Mouse (Mus musculus) cerebellum, adult 8-10 months (tissue): Measurements from ENCODE around the gene B4galt4.
"Not testable (repeated sequence)": the region's sequence is repeated elsewhere in the genome, so short reads cannot be mapped to it uniquely, and the experiment has no call there.

ENCODE experiments used
- DNase-seq: peaks from one replicate; pipeline ENCODE4 v3.0.0; 2022

B4galt4 gene

DNA sequence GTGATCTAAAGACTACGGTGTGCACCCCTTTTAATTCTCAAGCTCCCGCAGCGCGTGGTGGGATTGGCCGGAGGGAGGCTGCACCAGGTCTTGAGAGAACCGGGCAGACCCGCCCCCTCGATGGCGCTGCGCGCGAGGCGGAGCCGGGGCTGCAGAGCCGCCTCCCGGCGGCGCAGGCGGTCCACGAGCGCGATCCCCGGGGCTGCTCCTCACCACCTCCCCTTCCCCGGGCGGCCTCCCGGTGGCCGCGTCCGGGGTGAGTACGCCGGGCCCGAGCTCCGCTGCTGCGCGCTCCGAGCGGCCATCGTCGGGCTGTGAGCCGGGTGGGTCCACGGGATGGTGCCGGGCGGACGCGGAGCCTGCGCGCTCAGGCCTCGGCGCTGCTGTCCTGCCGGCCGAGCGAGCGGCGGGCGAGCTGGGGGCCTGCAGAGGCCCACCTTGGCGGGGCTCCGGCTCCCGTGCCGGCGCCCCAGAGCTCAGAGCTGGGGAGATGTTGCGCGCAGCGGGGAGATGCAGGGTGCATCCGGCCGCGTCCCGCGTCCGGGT is at the start of gene B4galt4:
Gene B4galt4, plus strand, starts transcription at position 152 of the 546 bp plus-strand sequence.
- peak; percentile 65 for DNase-seq

DNA sequence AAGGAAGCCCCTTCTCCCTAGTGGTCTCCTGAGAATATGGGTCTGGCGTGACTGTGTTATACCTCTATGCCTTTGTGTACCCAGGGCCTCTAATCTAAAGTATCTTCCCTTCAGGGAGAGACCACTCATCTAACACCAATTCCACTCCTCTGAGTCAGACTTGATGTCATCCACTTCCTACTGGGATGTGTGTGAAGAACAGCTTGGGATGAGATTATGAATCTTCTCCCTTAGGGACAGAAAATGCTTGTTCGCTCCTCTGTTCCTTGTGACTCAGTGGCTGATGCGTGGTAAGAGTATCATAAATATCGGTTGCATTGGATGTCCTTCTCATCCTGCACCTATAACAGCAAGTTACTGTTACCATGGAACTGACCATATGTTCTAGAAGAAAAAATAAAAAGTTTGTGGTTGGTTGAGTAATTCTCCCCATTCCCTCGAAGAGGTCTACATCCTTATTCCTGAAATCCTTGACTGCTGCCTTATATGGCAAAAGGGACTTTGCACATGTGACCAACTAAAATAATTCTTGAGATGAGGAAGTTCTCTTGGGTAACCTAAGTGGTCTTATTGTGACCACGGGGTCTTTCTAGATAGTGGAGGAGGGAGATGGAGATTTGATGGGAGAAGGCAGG is 47.0 kb upstream of the B4galt4 start:
- no peak for DNase-seq

DNA sequence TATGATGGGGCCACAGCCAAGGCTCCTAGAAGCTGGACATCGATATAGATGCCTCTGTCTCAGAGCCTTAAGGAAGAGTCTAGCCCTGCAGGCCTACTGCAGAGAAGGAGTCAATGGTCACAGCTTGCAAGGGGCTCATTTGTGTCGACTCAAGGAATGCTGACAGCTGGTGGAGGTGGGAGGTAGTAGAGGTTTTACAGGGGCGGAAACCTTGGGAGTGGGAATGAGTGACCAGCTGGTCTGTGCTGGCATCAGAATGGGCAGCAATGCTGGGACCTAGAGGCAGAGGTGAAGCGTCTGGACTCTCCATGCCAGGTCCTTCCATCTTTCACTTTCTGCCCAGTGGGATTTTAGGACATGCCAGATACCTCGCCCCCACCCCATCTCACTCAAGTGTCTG is 46.5 kb upstream of the B4galt4 start:
- no peak for DNase-seq

DNA sequence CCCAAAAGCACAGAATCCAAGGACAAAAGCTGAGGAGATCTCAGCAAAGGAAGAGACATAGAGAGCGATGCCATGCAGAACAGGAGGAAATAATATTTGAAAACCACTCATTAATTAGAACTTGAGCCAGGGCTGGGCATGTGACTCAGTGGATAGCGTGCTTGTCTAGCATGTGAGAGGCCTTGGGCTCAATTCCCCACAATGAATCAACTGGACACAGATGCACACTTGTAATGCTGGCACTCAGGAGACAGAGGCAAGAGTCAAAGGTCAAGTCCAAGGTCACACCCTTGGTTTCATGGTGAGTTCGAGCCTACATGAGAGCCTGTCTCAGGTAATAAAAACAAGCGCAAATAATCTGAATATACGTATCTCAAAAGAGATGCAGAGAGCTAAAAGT is 44.5 kb upstream of the B4galt4 start:
- no peak for DNase-seq

DNA sequence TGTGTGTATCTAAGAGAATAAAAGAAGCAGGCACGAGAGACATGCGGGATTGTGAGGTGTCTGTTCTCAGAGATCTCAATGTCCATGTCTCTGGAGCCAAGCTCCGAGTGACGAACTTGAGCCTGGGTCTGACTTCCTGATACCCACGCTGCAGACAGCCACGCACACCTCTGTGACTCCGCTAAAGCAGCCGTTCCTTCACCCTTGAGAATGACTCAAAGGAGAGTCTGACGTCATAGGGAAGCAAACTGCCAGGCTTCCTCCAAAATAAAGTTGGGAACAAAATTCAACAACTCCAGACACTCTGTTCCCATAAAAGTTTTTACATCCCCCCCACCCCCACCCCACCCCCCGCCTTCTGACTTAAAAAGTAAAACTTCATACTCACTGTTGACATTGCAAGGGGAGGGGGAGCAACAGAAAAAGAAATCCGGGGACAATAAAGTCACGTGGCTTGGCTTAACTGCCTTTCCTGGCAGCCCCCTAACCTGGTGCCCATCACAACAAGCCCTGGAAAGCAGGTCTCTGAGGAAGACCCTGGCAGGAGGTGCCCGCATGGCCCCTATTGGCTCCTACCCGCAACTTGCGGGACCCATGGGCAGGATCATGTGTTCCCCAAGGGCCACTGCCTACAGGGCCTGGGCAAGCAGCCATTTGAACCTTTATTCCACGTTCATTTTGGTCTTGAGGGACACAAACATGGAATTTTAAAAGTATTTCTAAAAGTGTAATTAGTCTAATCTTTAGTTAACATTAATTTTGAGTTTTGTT is 41.5 kb upstream of the B4galt4 start:
- DNase-seq, result no peak

DNA sequence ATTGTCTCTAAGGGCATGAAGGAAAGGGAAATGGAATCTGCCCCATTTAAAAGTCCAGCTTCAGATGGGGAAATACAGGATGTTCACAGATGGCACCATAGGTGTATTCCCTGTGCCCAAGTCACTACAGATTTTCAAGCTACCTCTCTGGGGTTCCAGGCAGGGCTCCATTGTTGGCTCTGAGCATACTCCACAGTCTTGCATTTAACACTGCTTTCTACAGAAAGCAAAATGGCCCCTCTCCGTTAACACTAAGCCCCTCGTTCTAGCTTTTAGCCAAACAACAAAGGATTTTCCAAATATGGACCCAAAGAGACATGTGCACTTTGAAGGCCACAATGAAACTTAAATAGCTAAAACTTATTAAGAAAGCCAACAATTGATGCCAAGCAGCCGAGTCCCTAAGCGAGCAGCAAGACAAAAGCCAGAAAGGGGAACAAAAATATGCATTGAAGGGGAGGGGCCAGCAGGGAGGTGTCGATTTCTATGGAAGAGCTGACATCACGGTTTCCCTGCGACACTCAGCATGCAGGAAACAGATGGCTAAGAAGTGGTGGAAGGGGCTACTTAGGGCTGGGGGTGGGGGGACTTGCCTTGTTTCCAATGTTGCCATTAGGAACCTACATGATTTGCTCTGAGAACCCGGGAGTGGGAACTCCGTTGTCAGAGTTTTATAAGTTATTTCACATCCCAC is 40.4 kb upstream of the B4galt4 start:
- no peak for DNase-seq

DNA sequence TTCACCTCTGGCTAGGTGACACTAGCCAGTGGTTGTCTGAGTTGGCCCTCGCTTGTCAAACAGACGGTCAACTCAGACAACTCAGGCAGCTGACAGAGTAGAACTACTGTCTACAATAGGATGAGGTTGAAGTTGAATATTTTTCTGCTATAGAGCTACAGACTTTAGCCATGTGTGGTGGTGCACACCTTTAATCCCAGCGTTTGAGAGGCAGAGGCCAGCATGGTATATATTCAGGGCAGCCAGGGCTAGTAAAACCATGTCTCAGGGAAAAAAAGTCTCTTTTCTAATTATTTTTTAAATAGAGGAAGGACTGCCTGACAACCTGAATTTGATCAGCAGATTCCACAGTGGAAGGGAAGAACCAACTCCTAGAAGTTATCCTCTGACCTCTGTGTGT is 39.7 kb upstream of the B4galt4 start:
- DNase-seq, result no peak

DNA sequence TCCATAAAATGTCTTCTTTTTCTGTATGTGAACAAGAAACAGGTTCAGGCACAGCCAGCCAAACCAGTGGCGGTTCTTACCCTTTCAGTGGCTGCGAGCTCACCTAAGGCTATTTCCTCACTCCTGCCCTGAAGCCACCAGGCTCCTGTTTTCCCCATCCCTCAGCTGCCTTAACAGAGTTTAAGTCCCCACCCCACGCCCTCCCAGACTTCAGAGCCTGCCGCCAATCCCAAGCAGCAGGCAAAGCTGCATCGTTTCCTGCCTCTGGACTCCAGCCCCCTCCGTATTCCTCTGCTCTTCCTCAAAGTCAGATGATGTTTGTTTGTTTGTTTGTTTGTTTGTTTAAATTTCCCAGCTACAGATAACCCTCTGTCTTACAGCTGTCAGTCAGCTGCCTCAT is 38.6 kb upstream of the B4galt4 start:
- DNase-seq, result no peak

DNA sequence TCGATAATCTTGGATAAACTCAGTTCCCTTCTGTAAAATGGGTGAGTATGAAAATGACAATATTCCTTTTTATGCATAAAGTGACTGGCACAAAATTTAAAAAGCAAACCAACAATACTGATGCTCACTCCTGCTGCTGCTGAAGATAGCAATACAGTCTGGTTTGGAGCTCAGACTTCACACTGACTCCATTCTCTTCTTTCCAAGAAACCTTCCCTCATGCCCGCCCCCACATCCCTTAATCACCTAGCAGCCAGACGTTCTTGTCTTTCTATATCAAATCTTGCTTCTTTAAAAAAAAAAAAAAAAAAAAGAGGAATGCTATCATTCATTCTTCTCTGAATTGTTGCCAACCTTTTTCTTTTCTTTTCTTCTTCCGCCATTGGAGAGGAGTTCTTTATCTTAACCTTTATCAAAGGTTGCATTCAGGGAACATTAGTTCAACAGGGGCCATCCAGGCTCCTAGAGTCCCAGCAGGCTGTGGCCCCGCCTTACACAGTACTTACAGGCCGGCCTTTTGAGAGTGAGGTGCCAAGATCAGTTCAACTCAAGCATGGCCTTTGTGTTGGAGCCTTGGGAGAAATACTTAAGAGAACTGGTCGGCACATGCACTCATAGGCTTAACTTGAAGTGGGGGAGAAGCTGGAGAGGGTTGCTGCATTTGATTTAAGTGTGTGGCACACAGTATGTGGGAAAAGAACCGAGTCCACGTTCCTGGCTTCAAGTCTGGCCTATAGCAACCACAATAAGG is 36.4 kb upstream of the B4galt4 start:
- DNase-seq, result no peak

DNA sequence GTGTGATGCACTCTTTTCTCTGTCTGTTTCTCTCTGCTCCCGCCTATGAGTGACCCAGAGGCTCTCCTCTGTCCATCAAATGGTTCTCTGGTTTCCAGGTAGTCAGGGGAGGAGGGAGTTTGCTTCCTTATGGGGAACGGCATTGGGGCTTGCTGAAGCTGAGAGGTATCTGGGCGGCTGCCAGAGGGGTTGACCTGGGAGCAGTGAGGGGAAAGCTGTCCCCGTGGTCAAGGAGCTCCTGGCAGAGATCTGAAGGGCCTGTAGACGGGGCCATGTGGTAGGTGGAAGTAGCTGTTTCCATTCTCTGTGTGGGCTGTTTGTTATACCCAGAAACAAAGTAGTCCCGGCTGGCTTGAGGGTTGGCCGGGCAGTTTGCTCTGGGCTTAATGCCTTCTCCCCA is 35.3 kb upstream of the B4galt4 start:
- DNase-seq, result no peak

DNA sequence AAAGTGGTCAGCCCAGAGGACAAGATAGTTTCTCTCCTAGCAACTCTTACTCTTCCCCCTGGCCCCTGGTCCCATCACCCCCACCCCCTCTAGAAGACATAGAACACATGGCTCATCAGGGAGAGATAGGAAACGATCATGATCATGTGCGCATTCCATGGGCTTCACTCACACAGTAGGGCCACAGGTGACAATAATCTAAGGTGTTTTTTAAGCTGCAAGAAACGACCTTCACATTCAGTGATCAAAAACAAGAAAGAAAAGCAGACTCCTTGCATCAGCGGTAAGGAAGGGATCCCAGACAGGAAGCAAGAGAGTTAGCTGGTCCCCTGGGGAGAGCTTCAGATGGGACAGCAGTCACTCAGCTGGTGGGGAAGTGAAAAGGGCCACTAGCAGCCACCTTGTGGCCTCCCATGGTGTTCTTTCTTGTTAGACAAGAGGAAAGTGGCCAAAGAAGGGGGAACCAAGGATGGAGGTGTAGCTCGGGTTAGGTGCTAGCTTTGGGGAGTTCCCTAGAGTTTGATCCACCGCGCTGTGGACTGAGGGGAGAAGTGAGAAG is 33.0 kb upstream of the B4galt4 start:
- DNase-seq, result no peak

DNA sequence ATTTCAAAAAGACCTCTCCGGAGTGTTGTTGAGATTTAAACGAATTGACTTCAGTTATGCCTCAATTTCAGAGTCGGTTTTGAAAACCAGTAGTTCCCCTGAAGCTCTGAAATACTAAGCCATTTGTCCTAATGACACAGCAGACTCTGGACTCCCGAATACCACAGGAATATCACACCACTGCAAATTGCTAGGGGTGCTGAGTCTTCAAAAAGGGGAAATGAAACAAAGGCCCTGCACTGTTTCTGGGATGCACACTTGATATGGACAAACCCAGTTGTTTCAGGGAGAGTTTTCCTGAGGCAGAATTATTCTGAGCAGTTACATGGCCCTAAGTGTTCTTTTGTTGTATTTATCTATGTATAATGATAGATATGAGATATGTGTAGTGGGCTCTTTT is 30.8 kb upstream of the B4galt4 start:
- DNase-seq, result no peak

DNA sequence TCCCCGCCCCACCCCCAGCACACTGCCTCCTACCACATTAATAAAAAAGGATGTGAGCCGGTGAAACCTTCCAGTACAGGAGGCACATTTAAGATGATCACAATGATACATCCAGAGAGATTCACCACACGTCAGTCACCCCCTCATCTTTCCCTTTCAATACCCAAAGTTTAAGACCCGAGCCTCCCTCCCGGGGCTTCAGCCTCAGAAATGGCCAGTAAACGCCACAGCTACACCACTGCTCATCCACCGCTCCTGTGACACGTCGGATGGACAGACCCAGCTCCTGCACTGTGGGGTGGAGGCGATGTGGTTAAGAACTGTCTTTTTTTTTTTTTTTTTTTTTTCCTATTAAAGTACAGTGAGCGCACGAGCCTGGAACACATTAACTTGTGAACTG is 30.0 kb upstream of the B4galt4 start:
- DNase-seq, result no peak

DNA sequence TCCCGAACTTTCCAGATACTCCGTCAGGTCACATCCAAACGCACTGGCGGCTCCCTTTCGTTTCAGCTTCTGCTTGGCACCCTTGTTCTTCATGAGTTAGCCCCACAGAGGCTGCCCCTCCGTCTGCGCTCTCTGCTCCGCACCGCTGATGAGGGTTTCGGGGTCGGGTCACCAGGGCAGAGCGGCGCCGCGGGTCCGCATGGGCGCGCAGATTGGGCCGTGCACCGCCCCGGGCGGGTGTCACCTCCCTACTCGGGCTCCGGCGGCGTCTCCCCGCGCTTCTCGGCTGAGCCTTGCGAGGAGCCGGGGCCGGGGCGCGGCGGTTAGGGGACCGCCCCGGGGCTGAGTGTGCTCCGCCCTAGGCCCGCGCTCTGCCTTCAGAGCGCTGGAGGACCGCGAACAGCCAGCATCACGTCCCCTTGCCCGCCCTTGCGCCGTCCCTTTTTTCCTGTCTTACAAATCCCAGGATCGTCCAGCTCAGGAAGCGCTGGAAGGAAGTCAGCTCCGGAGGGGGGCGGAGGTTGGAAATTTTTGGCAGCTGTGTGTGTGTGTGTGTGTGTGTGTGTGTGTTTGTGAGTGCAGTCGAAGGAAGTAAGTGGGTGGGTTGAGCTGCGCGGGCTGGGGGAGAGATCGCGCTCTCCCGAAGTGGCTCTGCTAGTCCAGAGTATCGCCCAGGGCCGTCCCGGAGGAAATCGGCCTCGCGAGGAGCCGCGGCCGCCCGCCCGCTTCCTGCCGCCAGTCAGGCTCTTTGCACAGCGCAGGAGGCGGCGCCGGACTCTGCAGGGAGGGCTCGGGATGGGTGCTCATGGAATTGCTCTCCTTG is 29.3 kb upstream of the B4galt4 start, which contains the start of gene Arhgap31:
Gene Arhgap31, minus strand, starts transcription at position 694 of the 823 bp plus-strand sequence.
- DNase-seq, result peak; percentile 32

DNA sequence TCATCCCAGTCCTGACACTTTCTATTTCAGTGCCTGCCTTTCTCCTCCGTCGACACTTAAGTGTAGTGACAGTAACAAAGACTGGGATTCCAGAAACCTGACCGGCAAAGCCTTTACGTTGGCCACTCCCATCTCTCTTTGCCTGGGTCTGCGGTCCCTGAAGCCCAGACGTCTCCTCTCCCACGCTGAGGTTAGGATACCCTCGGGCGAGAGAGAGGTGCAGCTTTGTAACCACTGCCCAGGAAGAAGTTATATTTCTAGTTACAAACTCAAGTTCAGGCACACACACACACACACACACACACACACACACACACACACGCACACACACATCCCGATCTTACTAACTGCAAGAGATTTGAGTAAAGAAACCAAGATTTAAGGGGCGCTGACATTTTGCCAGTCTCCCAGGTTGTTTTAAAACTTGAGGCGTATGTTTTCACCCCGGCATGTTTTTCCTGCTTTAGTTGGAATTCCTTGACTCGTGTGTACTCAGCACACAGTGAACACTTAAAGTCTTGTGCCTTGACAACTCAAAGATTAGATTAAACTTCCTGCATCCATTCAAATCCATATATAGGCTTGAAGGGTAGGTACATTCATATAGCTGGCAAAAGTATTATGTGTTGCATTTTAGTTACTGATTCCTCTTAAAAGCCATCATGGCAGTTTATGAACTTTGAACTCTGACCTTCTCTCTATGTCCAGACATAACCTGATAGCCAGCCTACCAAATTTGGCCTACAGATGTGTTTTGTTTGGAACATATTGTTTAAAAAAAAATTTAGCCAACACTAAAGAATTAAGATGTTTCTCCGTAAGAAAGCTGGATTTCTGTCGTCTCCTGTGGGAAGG is 28.4 kb upstream of the B4galt4 start:
- DNase-seq, result no peak

DNA sequence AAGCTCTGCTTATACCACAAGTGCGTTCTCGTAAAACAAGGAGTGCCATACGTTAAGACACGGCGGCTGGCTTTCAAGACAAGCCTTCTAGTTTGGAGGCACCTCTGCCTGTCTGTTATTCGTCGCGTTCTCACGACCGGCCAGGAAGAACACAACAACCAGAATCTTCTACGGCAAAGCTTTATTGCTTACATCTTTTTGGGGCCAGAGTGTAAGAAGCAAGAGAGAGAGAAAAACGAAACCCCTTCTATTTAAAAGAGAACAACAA is 27.9 kb upstream of the B4galt4 start:
- DNase-seq, result not testable (repeated sequence)

DNA sequence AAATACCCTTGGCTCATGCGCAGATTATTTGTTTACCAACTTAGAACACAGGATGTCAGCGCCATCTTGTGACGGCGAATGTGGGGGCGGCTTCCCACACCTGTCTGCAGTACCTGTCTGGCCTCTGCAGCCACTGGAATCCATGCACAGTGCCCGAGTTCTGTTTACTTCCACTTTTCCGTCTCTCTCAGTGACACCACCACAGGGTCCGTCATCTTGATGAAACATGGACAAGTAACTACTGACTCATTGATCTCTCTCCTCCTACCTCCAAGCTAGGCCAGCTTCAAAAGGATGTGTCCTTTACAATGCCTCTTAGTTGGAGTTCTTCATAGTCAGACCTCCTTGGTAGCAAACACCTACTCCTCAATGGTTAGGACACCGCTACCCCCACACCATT is 20.7 kb upstream of the B4galt4 start:
- no peak for DNase-seq

DNA sequence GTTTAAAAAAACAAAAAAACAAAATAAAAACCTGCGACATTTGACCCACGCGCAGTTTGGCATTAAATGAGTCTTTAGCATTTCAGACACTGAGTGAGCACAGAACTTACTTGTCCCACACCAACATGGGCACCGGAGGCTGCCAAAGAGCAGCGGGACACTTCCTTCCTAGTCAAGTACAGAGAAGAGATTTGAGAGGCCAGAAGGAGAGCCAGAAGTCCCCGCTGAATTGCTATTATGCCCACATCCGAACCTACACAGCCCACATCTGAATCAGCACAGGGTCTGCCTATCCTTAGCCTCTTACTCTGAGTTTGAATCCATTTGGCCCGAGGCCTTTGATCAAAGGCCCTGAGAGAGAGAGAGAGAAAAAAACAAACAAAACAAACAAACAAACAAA is 17.8 kb upstream of the B4galt4 start:
- no peak for DNase-seq

DNA sequence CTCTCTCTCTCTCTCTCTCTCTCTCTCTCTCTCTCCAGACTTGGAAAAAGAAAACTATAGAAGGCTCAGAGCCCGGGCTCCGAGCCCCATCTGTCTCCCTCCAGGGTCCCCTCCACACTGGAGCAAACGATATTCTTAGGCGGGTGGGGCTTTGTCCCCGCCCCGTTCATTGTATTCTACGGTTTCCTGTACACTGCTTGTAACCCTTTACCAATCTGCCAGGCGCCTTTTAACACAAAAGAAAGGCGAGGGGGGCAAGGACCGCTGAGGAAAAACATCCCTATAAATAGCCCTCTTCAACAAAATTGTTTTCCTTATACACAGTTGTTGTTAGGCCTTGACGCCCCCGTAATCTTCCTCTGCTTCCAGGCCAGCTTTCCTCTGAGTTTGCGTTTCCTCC is 17.1 kb upstream of the B4galt4 start:
- no peak for DNase-seq

DNA sequence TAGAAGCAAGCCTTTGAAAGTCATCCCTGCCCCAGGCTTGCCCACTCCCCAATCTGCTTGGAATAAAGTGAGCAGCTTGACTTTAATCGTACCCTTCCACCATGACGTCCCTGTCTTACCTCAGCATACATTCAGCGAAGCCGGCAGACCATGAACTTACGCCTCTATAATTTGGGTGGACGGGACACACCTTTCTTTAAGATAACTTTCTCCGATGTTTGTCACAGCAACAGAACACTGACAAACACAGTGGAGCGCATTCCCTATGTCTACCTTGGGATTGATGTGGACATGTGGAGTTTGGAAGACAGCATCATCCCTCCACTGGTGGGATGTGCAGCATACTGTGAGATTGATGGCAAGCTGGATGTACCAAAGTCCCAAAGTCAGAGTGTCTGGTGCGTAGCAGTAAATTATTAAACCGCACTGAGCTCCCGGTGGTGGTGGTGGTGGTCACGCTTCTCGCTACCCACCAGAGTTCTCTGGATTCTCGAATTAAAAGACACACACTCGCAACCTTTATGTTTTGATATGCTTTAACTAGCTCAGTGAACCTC is 13.4 kb upstream of the B4galt4 start:
- DNase-seq, result no peak

DNA sequence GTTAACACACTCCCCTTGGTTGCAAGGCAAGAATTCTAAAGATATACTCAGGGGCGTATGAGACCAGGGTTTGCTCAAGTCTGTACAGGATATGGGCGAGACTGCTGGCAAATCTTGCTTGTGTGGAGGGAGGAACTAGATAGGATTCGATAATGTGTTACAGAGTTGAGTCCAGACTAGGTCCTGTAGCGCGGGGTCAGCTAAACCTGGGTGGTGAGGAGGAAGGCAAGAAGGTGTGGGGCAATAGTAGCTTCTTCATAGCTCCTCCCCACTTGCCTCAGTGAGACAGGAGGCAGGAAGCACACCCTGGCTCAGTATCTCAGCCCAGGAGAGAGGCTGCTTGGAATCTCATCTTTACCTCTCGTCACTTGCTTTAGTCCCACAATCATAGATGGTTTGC is 12.9 kb upstream of the B4galt4 start:
- no peak for DNase-seq
